Comparison of ENCODE assay signal across 8 mouse cellular contexts in the genomic region with DNA sequence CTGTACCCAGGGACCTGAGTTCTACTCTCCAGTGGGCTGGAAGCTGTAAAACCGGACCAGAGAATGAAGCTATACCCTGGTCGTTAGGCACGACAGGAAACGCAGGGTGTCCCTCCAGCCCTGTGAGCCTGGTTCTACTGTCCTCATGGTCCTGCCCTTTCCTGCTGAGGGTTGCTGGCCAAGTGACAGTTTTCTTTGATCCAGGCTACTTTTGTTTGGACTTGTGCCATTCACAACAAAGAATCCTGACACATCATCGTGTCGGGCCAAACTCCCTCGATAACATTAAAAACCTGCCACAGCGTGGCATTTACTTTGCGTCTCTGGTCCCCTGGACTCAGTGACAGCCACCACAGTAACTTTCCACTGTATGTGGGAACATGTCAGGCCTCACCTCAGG.
DNase-seq lines count a peak whose midpoint lies in the region; ATAC-seq and TF ChIP-seq lines count a peak whose summit lies in the region.

No protein-coding gene starts in this region.

- DNase-seq in spleen, adult 2 months (ENCODE audit: low read depth in 1 of 2, low spot score in 2 of 2) = no peak
- no peak for DNase-seq in spleen, adult 12 weeks (ENCODE audit: low spot score)
- DNase-seq in limb, embryonic 14.5 days (ENCODE audit: low spot score) = peak; percentile 11
- no peak for DNase-seq in left cerebral cortex, adult 18-20 months (ENCODE audit: low spot score in 2 of 2)
- no peak for DNase-seq in c-Kit-positive CD71-positive TER-119-positive erythroid progenitor cells, embryonic 14.5 days (ENCODE audit: low spot score)

- peaks cover 2% of the 10 kb centered on the region; the same call in 1 of the 2 replicates for H3K4me1 ChIP-seq in spleen, adult 2 months (ENCODE audit: control insufficient read depth, insufficient read depth, insufficient read length)
- H3K4me1 ChIP-seq in heart, embryonic 16.5 days (ENCODE audit: control insufficient read depth, insufficient read depth, low read length) = peaks cover 45% of the 10 kb centered on the region
- H3K4me1 ChIP-seq in limb, embryonic 14.5 days (ENCODE audit: control insufficient read depth, insufficient read depth, low read length) = peaks cover 36% of the 10 kb centered on the region

- peak; percentile 54; the same call in 1 of the 2 replicates for ATAC-seq in heart, embryonic 16.5 days (replicated peaks; ENCODE audit: extremely low read depth, insufficient read depth, low FRiP score)
- no peak for ATAC-seq in limb, embryonic 14.5 days (ENCODE audit: low FRiP score, low read depth)
- ATAC-seq in megakaryocyte-erythroid progenitor cell, adult 5-6 weeks (replicated peaks; ENCODE audit: low FRiP score, low TSS enrichment, poor library complexity, severe bottlenecking) = no peak
- no peak for ATAC-seq in erythroblast, adult 5-6 weeks (replicated peaks; ENCODE audit: low FRiP score, poor library complexity, severe bottlenecking)

- H3K9me3 ChIP-seq in heart, embryonic 16.5 days (replicated peaks; ENCODE audit: control insufficient read depth, low read length) = no peaks in the 10 kb centered on the region
- no peaks in the 10 kb centered on the region for H3K9me3 ChIP-seq in limb, embryonic 14.5 days (ENCODE audit: control insufficient read depth, low read length)

- H3K36me3 ChIP-seq in spleen, adult 2 months (ENCODE audit: control insufficient read depth, insufficient read depth, low read length) = no peaks in the 10 kb centered on the region
- no peaks in the 10 kb centered on the region for H3K36me3 ChIP-seq in heart, embryonic 16.5 days (ENCODE audit: control insufficient read depth, insufficient read depth)
- H3K36me3 ChIP-seq in limb, embryonic 14.5 days (ENCODE audit: control insufficient read depth, insufficient read depth, low read length) = no peaks in the 10 kb centered on the region

- TF ChIP-seq POLR2A in spleen, adult 2 months (IDR thresholded peaks at IDR 0.05; ENCODE audit: low read depth, low read length) = no peak
- no peak for TF ChIP-seq POLR2A in limb, embryonic 14.5 days (IDR thresholded peaks at IDR 0.05; ENCODE audit: borderline replicate concordance, extremely low read depth, insufficient read depth, insufficient read length)

- H3K9ac ChIP-seq in heart, embryonic 16.5 days (ENCODE audit: low read length) = no peak overlapping the region
- H3K9ac ChIP-seq in limb, embryonic 14.5 days (ENCODE audit: low read depth, low read length, severe bottlenecking) = no peak overlapping the region

- 76% methylated on average over 9 of the region's 9 CpGs for WGBS in spleen, adult 2 months
- 18% methylated on average over 9 of the region's 9 CpGs for WGBS in heart, embryonic 16.5 days
- 32% methylated on average over 9 of the region's 9 CpGs for WGBS in limb, embryonic 14.5 days

- H3K4me2 ChIP-seq in heart, embryonic 16.5 days (ENCODE audit: low read depth, low read length) = no peak overlapping the region
- H3K4me2 ChIP-seq in limb, embryonic 14.5 days (replicated peaks; ENCODE audit: low read depth, low read length, severe bottlenecking) = no peak overlapping the region

- no peak overlapping the region for H3K4me3 ChIP-seq in spleen, adult 2 months (ENCODE audit: extremely low read depth, insufficient read depth, insufficient read length)
- no peak overlapping the region for H3K4me3 ChIP-seq in heart, embryonic 16.5 days (ENCODE audit: low read length)
- no peak overlapping the region for H3K4me3 ChIP-seq in limb, embryonic 14.5 days (replicated peaks; ENCODE audit: low read length)

- H3K27ac ChIP-seq in spleen, adult 2 months (ENCODE audit: insufficient read depth, low read length) = peak overlapping the region; percentile 25; the same call in 1 of the 2 replicates
- H3K27ac ChIP-seq in heart, embryonic 16.5 days (ENCODE audit: low read length) = peak overlapping the region; percentile 61
- peak overlapping the region; percentile 50 for H3K27ac ChIP-seq in limb, embryonic 14.5 days (replicated peaks; ENCODE audit: low read depth, low read length)

- no peak for TF ChIP-seq CTCF in spleen, adult 2 months (IDR thresholded peaks at IDR 0.05; ENCODE audit: extremely low read depth, insufficient read depth, insufficient read length, insufficient replicate concordance)

- H3K27me3 ChIP-seq in spleen, adult 2 months (ENCODE audit: control insufficient read depth, insufficient read depth, low read length) = no peaks in the 10 kb centered on the region
- no peaks in the 10 kb centered on the region for H3K27me3 ChIP-seq in heart, embryonic 16.5 days (ENCODE audit: control insufficient read depth, insufficient read depth, low read length)
- no peaks in the 10 kb centered on the region for H3K27me3 ChIP-seq in limb, embryonic 14.5 days (ENCODE audit: control insufficient read depth, insufficient read depth, low read length)
